Mouse (Mus musculus) G1E (cell line): ENCODE measurements around the gene S1pr4. TPM values are rescaled to one million over a fixed set of nuclear protein-coding genes. Genes with fewer than 3 reads are reported as not detected.

ENCODE experiments used
- ATAC-seq: 2 replicates; pipeline ENCODE4 v1.8.0; 2016; ENCODE audit warnings: mild to moderate bottlenecking; ENCODE audit not compliant: insufficient number of reproducible peaks, poor library complexity, low FRiP score, severe bottlenecking; ENCODE audit errors: extremely low read depth
- DNase-seq: peaks from one replicate; pipeline ENCODE4 v3.0.0; 2012; ENCODE audit warnings: low spot score
- H3K27me3 ChIP-seq: 2 replicates; pipeline ENCODE4 v1.6.1; 2012; ENCODE audit warnings: mild to moderate bottlenecking, low read length, inconsistent platforms; ENCODE audit not compliant: insufficient read depth
- H3K36me3 ChIP-seq: replicated peaks from 2 replicates; pipeline ENCODE3; 2012; ENCODE audit warnings: mild to moderate bottlenecking, inconsistent platforms
- H3K4me1 ChIP-seq: 2 replicates; pipeline ENCODE4 v1.6.1; 2012; ENCODE audit warnings: low read depth, low read length, inconsistent platforms, mixed read lengths; ENCODE audit not compliant: insufficient read depth
- H3K4me3 ChIP-seq: 2 replicates; pipeline ENCODE4 v1.5.1; 2012; ENCODE audit warnings: low read depth, mild to moderate bottlenecking, inconsistent platforms, low read length, moderate library complexity, mixed read lengths
- H3K9me3 ChIP-seq: replicated peaks from 2 replicates; pipeline ENCODE4 v1.6.1; 2012; ENCODE audit warnings: inconsistent platforms
- CTCF ChIP-seq: IDR thresholded peaks from 2 replicates; pipeline ENCODE4 v1.5.1; 2012; ENCODE audit warnings: low read depth, low read length, inconsistent platforms, mixed read lengths
- GATA1 ChIP-seq: IDR thresholded peaks from 2 replicates; pipeline ENCODE4 v1.6.1; 2012; ENCODE audit warnings: borderline replicate concordance, low read length, inconsistent platforms, mixed read lengths
- GATA2 ChIP-seq: IDR thresholded peaks from 2 replicates; pipeline ENCODE4 v1.6.1; 2012; ENCODE audit warnings: low read depth, low read length, inconsistent platforms, borderline replicate concordance
- POLR2AphosphoS5 ChIP-seq: IDR thresholded peaks from 2 replicates; pipeline ENCODE4 v1.6.1; 2012; ENCODE audit warnings: low read depth, low read length, inconsistent platforms; ENCODE audit not compliant: insufficient replicate concordance
- TAL1 ChIP-seq: conservative IDR thresholded peaks from 2 replicates; pipeline ENCODE4 v1.6.1; 2012; ENCODE audit warnings: low read depth, low read length, inconsistent platforms, mixed read lengths
- polyA plus RNA-seq: library from polyadenylated mRNA; stranded (reverse); fragments of >175 nt; gene quantifications from 2 replicates; pipeline ENCODE4 v1.2.3, GENCODE M21; 2012
- total RNA-seq, 2 experiments: library from RNA; stranded (forward) in 1 of 2; stranded (reverse) in 1 of 2; fragments of 200-1000 nt in 1 of 2; fragments of >200 nt in 1 of 2; fragmentation: Nextera tagmentation in 1 of 2; gene quantifications; 2 replicates each; pipeline ENCODE4 v1.2.3; 2014 to 2017

S1pr4 gene
- total and polyA plus RNA-seq, 3 experiments = 1.00 to 1.6 TPM; not detected in 1

- Histone ChIP-seq H3K27me3 (peaks cover 74% of the 10 kb centered on the region), H3K4me1 (peaks cover 7% of the 10 kb centered on the region), H3K36me3 (no peaks in the 10 kb centered on the region), H3K4me3 (no peak overlapping the region), H3K9me3 (no peaks in the 10 kb centered on the region)
- ATAC-seq = no peak
- no peak for DNase-seq
- TF ChIP-seq TAL1 (no peak), POLR2AphosphoS5 (no peak), CTCF (no peak), GATA1 (no peak), GATA2 (no peak)
Observed at GRCm38 (mm10) chr10:81473003-81473451, 26.9 kb downstream of the S1pr4 start.

- no peak for ATAC-seq
- Histone ChIP-seq H3K36me3 (no peaks in the 10 kb centered on the region), H3K4me3 (no peak overlapping the region), H3K4me1 (peaks cover 11% of the 10 kb centered on the region), H3K27me3 (peaks cover 77% of the 10 kb centered on the region), H3K9me3 (no peaks in the 10 kb centered on the region)
- no peak for TF ChIP-seq CTCF
- TF ChIP-seq POLR2AphosphoS5 = no peak
- no peak for TF ChIP-seq TAL1
- DNase-seq = no peak
Observed at GRCm38 (mm10) chr10:81472403-81473002, 27.4 kb downstream of the S1pr4 start.

DNA sequence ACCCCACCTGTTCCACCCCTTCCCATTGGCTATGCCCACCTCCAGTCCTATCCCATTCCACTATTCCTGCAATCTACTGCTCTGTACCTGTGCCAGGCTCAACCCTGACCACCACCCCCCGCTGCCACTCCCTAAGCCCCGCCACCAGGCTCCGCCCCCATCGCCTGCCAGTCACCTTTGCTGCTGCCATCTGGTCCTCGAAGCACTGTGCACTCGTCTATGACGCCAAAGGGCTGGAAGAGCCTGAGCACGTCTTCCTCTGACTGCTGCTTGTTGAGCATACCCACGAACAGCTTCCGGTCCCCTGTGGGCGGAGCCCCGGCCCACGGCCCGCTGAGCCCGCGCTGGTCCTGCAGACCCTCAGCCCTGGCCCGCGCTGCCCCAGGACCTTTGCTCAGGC lies 29.5 kb downstream of the S1pr4 start:
- Histone ChIP-seq H3K27me3 (peaks cover 75% of the 10 kb centered on the region), H3K4me3 (no peak overlapping the region), H3K4me1 (peaks cover 21% of the 10 kb centered on the region), H3K36me3 (no peaks in the 10 kb centered on the region), H3K9me3 (no peaks in the 10 kb centered on the region)
- no peak for ATAC-seq
- DNase-seq = no peak
- TF ChIP-seq POLR2AphosphoS5 (no peak), GATA2 (no peak), GATA1 (no peak), CTCF (no peak), TAL1 (no peak)

- peaks cover 74% of the 10 kb centered on the region for H3K27me3 ChIP-seq
- DNase-seq (no peak), ATAC-seq (no peak)
- H3K4me1 ChIP-seq = peaks cover 29% of the 10 kb centered on the region
- no peak overlapping the region for H3K4me3 ChIP-seq
- no peaks in the 10 kb centered on the region for H3K36me3 ChIP-seq
- TF ChIP-seq GATA2 (no peak), POLR2AphosphoS5 (no peak), CTCF (no peak), TAL1 (no peak), GATA1 (no peak)
- no peaks in the 10 kb centered on the region for H3K9me3 ChIP-seq
Observed at GRCm38 (mm10) chr10:81469253-81469652, 30.7 kb downstream of the S1pr4 start.

DNA sequence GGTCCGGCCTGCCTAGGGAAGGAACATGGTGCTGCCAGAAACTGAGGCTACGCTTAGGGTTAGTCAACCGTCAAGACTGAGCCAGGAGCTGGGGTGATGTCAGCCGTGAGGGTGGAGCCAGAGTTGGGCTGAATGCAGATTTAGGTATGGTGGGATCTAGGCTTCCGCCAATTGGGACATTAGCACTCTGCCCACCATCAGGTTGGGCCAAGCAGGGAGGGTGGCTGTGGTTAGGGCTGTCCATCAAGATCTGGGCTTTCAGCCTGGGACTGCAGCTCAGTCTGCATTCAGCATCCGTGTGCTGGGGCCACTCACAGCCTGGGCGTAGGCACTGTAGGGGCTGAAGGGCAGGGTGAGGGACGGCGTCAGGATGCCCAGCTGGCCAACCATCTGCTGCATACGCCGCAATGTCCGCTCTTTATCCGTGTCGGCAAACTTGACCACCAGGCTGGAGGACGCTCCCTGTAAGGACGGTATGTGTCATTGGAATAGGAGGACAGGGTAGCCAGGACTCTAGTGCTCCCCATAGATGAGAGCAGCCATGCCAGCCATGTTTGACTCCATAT lies 32.2 kb downstream of the S1pr4 start:
- Histone ChIP-seq H3K9me3 (no peaks in the 10 kb centered on the region), H3K27me3 (peaks cover 77% of the 10 kb centered on the region), H3K4me1 (peaks cover 38% of the 10 kb centered on the region), H3K4me3 (no peak overlapping the region; the same call in 1 of the 2 replicates), H3K36me3 (no peaks in the 10 kb centered on the region)
- no peak for DNase-seq
- no peak for ATAC-seq
- TF ChIP-seq GATA1 (no peak), POLR2AphosphoS5 (no peak), TAL1 (no peak), CTCF (no peak), GATA2 (no peak)

DNA sequence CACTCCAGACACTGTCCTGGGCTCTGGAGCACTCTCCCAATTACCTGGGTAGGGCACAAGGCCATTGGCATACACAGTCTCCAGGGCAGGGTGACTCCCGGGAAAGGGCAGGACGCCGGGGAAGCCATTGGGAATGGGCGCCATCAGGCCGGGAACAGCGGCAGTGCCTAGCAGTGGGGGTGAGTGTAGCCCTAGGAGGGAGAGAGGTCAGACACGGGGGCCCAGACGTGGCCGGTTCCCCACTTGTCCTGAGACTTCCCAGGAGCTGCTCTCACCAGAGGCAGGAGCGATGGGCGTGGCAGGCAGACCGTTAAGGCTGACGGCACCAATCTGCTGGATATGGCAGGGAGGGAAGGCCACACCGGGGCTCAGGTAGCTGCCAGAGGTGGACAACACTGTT lies 33.1 kb downstream of the S1pr4 start:
- Histone ChIP-seq H3K4me3 (no peak overlapping the region), H3K9me3 (no peaks in the 10 kb centered on the region), H3K4me1 (peaks cover 47% of the 10 kb centered on the region), H3K36me3 (no peaks in the 10 kb centered on the region), H3K27me3 (peaks cover 86% of the 10 kb centered on the region)
- DNase-seq (no peak), ATAC-seq (no peak)
- TF ChIP-seq CTCF (no peak), GATA2 (no peak), TAL1 (no peak), GATA1 (no peak), POLR2AphosphoS5 (no peak)

GRCm38 (mm10) chr10:81466066-81466465 lies 33.9 kb downstream of the S1pr4 start:
- no peak for DNase-seq
- peaks cover 89% of the 10 kb centered on the region for H3K27me3 ChIP-seq
- no peak overlapping the region for H3K4me3 ChIP-seq
- no peaks in the 10 kb centered on the region for H3K36me3 ChIP-seq
- TF ChIP-seq CTCF = no peak
- TF ChIP-seq GATA1 = no peak
- no peak for TF ChIP-seq POLR2AphosphoS5
- no peak for TF ChIP-seq TAL1
- no peak for TF ChIP-seq GATA2
- H3K9me3 ChIP-seq = no peaks in the 10 kb centered on the region
- H3K4me1 ChIP-seq = peaks cover 51% of the 10 kb centered on the region
- no peak for ATAC-seq
